Mouse (Mus musculus) C2C12 (cell line): Measurements from ENCODE around the gene Fmnl3. TPM values are rescaled to one million over a fixed set of nuclear protein-coding genes. Genes with fewer than 3 reads are reported as not detected.
"Not testable (repeated sequence)": the region's sequence is repeated elsewhere in the genome, so short reads cannot be mapped to it uniquely, and the experiment has no call there.

Source experiments
- H3K27me3 ChIP-seq: one replicate; pipeline ENCODE4 v1.6.1; 2011; ENCODE audit not compliant: control insufficient read depth, insufficient read depth, insufficient read length
- H3K36me3 ChIP-seq: one replicate; pipeline ENCODE4 v1.6.1; 2011; ENCODE audit not compliant: control insufficient read depth, insufficient read depth
- H3K4me3 ChIP-seq: one replicate; pipeline ENCODE4 v1.5.1; 2011; ENCODE audit warnings: mild to moderate bottlenecking, control low read depth; ENCODE audit not compliant: poor library complexity, insufficient read depth, severe bottlenecking
- H3K79me2 ChIP-seq: one replicate; pipeline ENCODE4 v1.6.1; 2011; ENCODE audit not compliant: control insufficient read depth, insufficient read depth
- H3K79me3 ChIP-seq: one replicate; pipeline ENCODE4 v1.6.1; 2011; ENCODE audit warnings: low read depth, control low read depth
- H3ac ChIP-seq: one replicate; pipeline ENCODE3; 2011; ENCODE audit warnings: low read depth; ENCODE audit not compliant: control insufficient read depth, insufficient read length
- CEBPB ChIP-seq: IDR thresholded peaks from one replicate; pipeline ENCODE4 v1.6.1; 2011; ENCODE audit warnings: low read depth, mild to moderate bottlenecking, control low read depth, moderate library complexity
- CTCF ChIP-seq: IDR thresholded peaks from one replicate; pipeline ENCODE4 v1.5.1; 2011; ENCODE audit not compliant: control insufficient read depth, insufficient read depth, insufficient read length
- FOSL1 ChIP-seq: IDR thresholded peaks from one replicate; pipeline ENCODE4 v1.8.0; 2011; ENCODE audit warnings: mild to moderate bottlenecking, low read length; ENCODE audit not compliant: poor library complexity, insufficient read depth, severe bottlenecking
- MAX ChIP-seq: IDR thresholded peaks from one replicate; pipeline ENCODE4 v1.6.1; 2011; ENCODE audit warnings: mild to moderate bottlenecking, control low read depth
- MYOD1 ChIP-seq: IDR thresholded peaks from one replicate; pipeline ENCODE4 v1.6.1; 2011; ENCODE audit warnings: low read depth; ENCODE audit not compliant: control insufficient read depth, insufficient read length
- MYOG ChIP-seq: IDR thresholded peaks from one replicate; pipeline ENCODE4 v1.6.1; 2011; ENCODE audit not compliant: control insufficient read depth, insufficient read length; ENCODE audit errors: extremely low read depth
- USF1 ChIP-seq: IDR thresholded peaks from one replicate; pipeline ENCODE4 v1.6.1; 2011; ENCODE audit warnings: low read depth, mild to moderate bottlenecking, control low read depth, moderate library complexity
- polyA plus RNA-seq: library from polyadenylated mRNA; unstranded; fragments of >200 nt; fragmentation: generic; extraction: Trizol; gene quantifications from one replicate; pipeline ENCODE4 v1.2.1, GENCODE M21; 2012; ENCODE audit warnings: missing spikeins

Gene Fmnl3
- polyA plus RNA-seq, 1 experiment: 76.6 TPM

DNA sequence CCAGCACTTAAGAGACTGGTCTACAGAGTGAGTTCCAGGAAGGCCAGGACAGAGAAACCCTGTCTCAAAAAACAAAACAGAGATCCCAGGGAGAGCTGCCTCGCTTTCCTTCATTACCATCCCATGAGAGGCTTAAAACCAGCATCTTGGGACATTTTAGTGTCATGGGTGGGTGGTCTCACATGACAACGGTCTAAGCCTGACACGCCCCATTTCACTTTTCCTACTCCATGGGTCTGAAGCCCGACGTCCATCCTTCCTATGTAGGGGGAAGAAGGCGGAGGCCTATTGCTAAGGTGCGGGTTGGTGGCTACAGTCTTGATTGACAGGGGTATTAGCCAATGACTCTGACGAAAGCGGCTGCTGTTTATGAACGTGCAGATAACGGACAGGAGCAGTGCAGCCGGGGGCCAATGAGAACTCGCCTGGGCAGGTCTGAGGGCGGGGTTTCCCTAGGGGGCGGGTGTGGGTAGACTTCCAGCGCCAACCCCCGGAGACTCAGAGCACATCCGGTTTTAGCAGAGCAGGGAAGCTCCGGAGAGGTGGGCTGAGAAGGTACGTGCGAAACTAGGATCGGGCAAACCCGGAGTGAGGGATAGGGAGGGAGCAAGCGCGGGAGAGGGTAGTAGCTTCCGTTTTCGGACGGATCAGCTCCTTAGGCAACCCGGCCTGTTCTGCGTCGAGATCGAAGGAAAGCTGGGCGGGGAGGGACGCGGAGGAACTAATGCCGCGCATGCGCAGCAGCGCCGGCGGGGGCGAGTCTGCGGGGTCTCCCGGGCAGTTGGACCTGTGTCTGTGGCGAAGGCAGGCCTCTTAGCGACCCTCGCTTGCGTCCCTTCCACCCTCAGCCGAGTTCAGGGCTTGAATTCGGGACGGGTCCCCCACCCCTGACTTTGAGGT, 22.5 kb upstream of the Fmnl3 start, which contains the start of gene Tmbim6:
Gene Tmbim6, plus strand, starts transcription at position 397 of the 900 bp plus-strand sequence.
- Histone ChIP-seq H3K79me2 (peaks cover 50% of the 10 kb centered on the region), H3K27me3 (no peaks in the 10 kb centered on the region), H3K4me3 (peak within 1 kb of the TSS; percentile 100), H3ac (peak within 1 kb of the TSS; percentile 74), H3K79me3 (peaks cover 48% of the 10 kb centered on the region), H3K36me3 (no peaks in the 10 kb centered on the region)
- TF ChIP-seq MYOD1 (no peak), MAX (peak; percentile 57)

DNA sequence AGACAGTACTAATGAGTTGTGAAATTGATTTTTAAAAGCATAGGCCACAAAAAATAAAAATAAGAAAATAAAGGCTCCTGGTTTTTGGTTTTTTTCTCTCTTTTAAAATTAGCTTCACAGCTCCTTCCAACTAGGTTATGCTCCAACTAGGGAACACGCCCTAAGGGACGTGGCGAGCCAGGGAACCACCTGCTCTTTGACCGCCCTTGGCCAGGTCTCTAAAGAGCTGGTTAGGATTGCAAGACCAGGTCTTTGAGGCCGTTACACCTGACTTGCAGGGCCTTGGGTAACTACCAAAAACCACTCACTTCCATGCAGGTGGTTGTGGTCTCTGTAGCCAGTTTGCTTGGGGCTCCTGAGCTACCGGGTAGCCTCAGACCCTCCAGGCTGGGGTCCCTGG, 21.7 kb upstream of the Fmnl3 start:
- H3K27me3 ChIP-seq: no peaks in the 10 kb centered on the region
- H3K36me3 ChIP-seq: no peaks in the 10 kb centered on the region
- peaks cover 40% of the 10 kb centered on the region for H3K79me3 ChIP-seq
- H3K79me2 ChIP-seq: peaks cover 43% of the 10 kb centered on the region
- no peak overlapping the region for H3K4me3 ChIP-seq
- no peak for TF ChIP-seq MYOD1
- TF ChIP-seq CEBPB: no peak
- no peak for TF ChIP-seq MYOG
- no peak for TF ChIP-seq FOSL1
- no peak for TF ChIP-seq CTCF
- TF ChIP-seq MAX: no peak
- no peak for TF ChIP-seq USF1
- no peak overlapping the region for H3ac ChIP-seq

DNA sequence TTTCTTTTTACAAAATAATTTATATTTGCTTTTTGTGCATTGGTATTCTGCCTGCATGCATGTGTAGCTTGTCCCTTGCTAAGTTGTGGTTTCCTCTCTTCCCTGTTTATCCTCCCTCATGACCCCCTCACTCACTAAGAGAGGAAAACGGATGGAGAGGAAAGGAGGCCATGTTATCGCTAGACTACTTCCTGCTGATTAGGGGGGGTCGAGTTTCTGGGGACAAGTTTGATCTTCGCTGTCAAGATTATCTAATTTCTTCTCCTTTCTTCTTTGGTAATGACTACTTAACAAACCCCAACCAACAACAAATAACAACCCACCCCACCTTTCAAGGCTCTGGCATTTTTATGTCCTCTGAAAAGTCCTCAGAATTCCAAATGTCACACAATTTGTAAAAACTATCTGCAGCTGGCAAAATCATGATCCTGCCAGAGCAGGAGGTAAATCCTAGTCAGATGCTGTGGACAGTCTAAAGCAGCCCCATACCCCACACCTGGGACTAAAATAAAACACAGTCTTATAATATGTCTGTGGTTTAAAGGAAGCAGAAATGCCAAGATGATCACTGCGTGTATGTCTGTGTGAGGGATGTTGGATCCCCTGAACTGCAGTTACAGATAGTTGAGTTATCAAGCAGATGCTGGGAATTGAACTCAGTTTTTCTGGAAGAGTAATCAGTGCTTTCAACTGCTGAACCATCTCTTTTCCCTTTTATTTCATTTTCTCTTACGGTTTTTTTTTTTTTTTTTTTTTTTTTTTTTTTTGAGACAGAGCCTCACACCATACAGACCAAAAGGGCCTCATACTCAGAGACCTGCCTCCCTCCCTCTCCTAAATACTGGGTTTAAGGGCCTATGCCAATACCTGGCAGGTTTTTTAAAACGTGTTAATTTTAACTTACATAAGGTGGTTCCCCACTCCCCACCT, 20.5 kb upstream of the Fmnl3 start:
- Histone ChIP-seq H3ac (no peak overlapping the region), H3K27me3 (no peaks in the 10 kb centered on the region)
- TF ChIP-seq FOSL1 (no peak), MYOG (no peak), MYOD1 (no peak), CEBPB (no peak), CTCF (no peak), MAX (no peak)

DNA sequence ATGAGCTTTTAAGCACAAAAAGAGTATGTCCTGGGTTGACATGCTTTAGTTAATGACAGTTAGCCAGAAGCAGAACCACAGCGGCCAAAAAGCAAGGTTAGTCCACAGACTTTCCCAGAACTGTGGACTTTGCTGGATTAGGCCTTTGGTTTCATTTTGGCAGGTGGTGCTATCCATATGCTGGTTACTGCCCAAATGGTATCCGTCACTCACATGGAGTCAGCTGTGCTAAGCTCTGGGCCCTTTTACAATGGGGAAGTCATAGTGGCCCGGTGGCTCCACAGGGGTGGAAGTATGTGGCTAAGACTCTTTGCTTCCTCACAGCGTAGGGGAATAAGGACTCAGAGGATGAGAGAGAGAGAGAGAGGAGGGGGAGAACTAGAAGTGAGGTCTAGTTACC, 17.7 kb upstream of the Fmnl3 start:
- Histone ChIP-seq H3K36me3 (no peaks in the 10 kb centered on the region), H3K27me3 (no peaks in the 10 kb centered on the region), H3ac (no peak overlapping the region), H3K79me3 (no peaks in the 10 kb centered on the region), H3K79me2 (peaks cover 3% of the 10 kb centered on the region), H3K4me3 (no peak overlapping the region)
- no peak for TF ChIP-seq CEBPB
- TF ChIP-seq MYOG: no peak
- TF ChIP-seq MYOD1: no peak
- TF ChIP-seq CTCF: no peak
- TF ChIP-seq USF1: no peak
- no peak for TF ChIP-seq FOSL1
- TF ChIP-seq MAX: no peak

More for the DNA sequence above, 20.5 kb upstream of the Fmnl3 start:
- Histone ChIP-seq H3K79me2 (peaks cover 30% of the 10 kb centered on the region), H3K79me3 (peaks cover 28% of the 10 kb centered on the region), H3K36me3 (no peaks in the 10 kb centered on the region), H3K4me3 (no peak overlapping the region)

DNA sequence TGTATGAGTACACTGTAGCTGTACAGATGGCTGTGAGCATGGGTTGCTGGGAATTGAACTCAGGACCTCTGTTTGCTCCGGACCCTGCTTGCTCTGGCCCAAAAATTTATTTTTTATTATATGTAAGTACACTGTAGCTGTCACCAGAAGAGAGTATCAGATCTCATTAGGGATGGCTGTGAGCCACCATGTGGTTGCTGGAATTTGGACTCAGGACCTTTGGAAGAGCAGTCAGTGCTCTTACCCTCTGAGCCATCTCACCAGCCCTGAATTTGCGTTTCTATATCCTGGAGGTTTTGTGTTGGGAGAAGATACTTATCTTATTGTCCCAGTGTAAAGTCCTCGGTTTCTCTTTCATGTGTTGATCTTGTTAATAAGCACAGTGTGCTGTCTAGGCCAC, 16.5 kb upstream of the Fmnl3 start:
- Histone ChIP-seq H3ac (no peak overlapping the region), H3K27me3 (no peaks in the 10 kb centered on the region), H3K4me3 (no peak overlapping the region), H3K36me3 (no peaks in the 10 kb centered on the region), H3K79me2 (no peaks in the 10 kb centered on the region), H3K79me3 (no peaks in the 10 kb centered on the region)
- TF ChIP-seq MAX (no peak), CTCF (no peak), USF1 (no peak), FOSL1 (no peak), MYOD1 (no peak), MYOG (no peak), CEBPB (no peak)

DNA sequence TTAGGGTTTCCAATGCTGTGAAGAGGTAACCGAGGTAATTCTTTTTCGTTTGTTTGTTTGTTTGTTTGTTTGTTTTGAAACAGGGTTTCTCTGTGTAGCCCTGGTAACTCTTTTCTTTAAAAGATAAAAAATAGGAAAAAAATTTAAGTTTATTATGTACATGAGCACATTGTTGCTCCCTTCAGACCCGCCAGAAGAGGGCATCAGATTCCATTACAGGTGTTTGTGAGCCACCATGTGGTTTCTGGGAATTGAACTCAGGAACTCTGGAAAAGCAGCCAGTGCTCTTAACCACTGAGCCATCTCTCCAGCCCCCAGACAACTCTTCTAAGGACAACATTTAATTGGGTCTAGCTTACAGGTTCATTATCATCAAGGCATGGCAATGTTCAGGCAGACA, 15.8 kb upstream of the Fmnl3 start:
- not testable (repeated sequence) for H3K79me2 ChIP-seq, H3K4me3 ChIP-seq, H3ac ChIP-seq, H3K79me3 ChIP-seq, H3K36me3 ChIP-seq, H3K27me3 ChIP-seq
